Mouse (Mus musculus): ENCODE measurements around the gene Nfe2l3.

DNA sequence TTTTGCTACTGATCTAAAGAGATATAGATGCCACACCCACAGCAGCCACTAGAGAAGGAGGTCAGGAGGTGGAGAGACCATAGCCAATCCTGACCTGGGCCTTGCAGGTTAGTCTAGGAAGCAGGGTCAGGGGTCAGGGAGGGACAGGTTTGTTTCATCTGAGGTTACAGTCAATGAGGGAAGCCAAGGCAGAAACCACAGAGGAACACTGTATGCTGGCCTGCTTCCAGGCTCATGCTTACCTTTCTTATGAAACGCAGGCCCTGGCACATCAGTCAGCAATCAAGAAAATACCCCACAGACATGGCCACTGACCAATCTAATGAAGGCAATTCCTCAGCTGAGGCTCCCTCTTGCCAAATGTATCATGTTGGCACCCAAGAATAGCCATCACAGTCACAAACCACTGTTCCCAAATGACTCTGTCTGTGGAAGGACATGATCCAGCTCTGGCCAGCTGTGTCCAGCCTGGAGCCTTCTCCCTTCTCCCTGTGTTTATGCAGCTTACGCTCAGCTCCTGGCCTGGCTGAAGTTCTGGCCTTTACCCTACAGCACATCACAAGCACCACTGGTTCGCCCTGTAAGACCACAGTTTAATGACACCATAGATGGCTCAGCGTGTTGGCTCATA lies 15.0 kb upstream of the Nfe2l3 start:
- TF ChIP-seq CTCF (IDR thresholded peaks at IDR 0.05; ENCODE audit: borderline replicate concordance, insufficient read depth, low read length): no peak
- TF ChIP-seq POLR2A (IDR thresholded peaks at IDR 0.05; ENCODE audit: low read depth, low read length): no peak

Measured in embryonic fibroblast, embryonic 13.5 days (primary cell).